Mouse (Mus musculus) hindbrain, embryonic 16.5 days (tissue): ENCODE results near the gene A2ml1. TPM values are rescaled to one million over a fixed set of nuclear protein-coding genes. Genes with fewer than 3 reads are reported as not detected.

Source experiments
- ATAC-seq: fragments of 200-750 bp; cut with Nextera tagmentation; 2 replicates; pipeline ENCODE4 v1.8.0; 2017; ENCODE audit warnings: moderate TSS enrichment, moderate library complexity
- H3K27ac ChIP-seq: fragments of 300-500 bp; sonication (generic); 2 replicates; pipeline ENCODE4 v1.5.1; 2014; ENCODE audit warnings: low read depth, mild to moderate bottlenecking, control low read depth, low read length, moderate library complexity
- H3K27me3 ChIP-seq: fragments of 300-500 bp; sonication (generic); replicated peaks from 2 replicates; pipeline ENCODE4 v1.6.1; 2014; ENCODE audit warnings: low read length; ENCODE audit not compliant: control insufficient read depth, insufficient read depth
- H3K36me3 ChIP-seq: fragments of 300-500 bp; sonication (generic); 2 replicates; pipeline ENCODE4 v1.6.1; 2014; ENCODE audit warnings: mild to moderate bottlenecking, low read length, moderate library complexity, mixed read lengths; ENCODE audit not compliant: control insufficient read depth, insufficient read depth
- H3K4me1 ChIP-seq: fragments of 300-500 bp; sonication (generic); 2 replicates; pipeline ENCODE4 v1.6.1; 2014; ENCODE audit warnings: low read depth, low read length; ENCODE audit not compliant: control insufficient read depth, insufficient read depth
- H3K4me2 ChIP-seq: fragments of 300-500 bp; sonication (generic); 2 replicates; pipeline ENCODE4 v1.6.1; 2014; ENCODE audit warnings: mild to moderate bottlenecking, low read length, control low read depth, moderate library complexity
- H3K4me3 ChIP-seq: fragments of 300-500 bp; sonication (generic); 2 replicates; pipeline ENCODE4 v1.5.1; 2014; ENCODE audit warnings: mild to moderate bottlenecking, low read length, control low read depth, moderate library complexity
- H3K9ac ChIP-seq: fragments of 300-500 bp; sonication (generic); 2 replicates; pipeline ENCODE4 v1.6.1; 2014; ENCODE audit warnings: low read depth, mild to moderate bottlenecking, control low read depth, low read length, moderate library complexity
- H3K9me3 ChIP-seq: fragments of 300-500 bp; sonication (generic); 2 replicates; pipeline ENCODE4 v1.6.1; 2014; ENCODE audit warnings: mild to moderate bottlenecking, low read length, moderate library complexity; ENCODE audit not compliant: control insufficient read depth
- WGBS: fragments of 180-500 bp; shearing (Covaris S2); extraction: QIAGEN DNeasy Blood & Tissue Kit; methylation state at CpG from one replicate; pipeline ENCODE4 v1.1.7; 2014; 5-methylcytosine and 5-hydroxymethylcytosine counted together
- polyA plus RNA-seq: library from polyadenylated mRNA; unstranded; fragments of >200 nt; fragmentation: Nextera tagmentation; extraction: Ambion mirVana; gene quantifications from 2 replicates; pipeline ENCODE4 v1.2.1, GENCODE M21; 2015

The A2ml1 gene
- polyA plus RNA-seq, 1 experiment from 2014 or later = 5.6 TPM

DNA sequence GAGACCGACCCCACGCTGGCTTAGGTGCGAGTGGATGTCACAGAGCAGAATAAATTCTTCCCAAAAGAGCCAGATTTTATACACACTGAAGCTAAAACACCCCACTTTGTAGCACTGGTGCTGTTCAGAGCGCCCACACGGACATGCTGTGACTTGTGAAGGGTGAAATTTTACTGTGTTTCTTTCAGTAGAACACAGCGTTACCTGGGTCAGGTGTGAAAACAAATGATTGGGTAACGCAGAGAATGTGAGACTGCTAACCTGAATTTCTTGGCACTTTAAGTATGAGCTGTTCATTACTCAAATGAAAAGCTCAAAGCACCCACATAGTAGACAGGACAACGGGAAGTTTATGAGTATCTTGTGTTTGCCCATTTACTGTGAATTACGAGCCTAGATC, 4.1 kb downstream of the A2ml1 start:
- no peak for ATAC-seq
- 92% methylated on average over 9 of the region's 9 CpGs for WGBS
- Histone ChIP-seq H3K27ac (no peak overlapping the region), H3K36me3 (no peaks in the 10 kb centered on the region), H3K4me3 (no peak overlapping the region), H3K9me3 (no peaks in the 10 kb centered on the region), H3K9ac (no peak overlapping the region), H3K27me3 (no peaks in the 10 kb centered on the region), H3K4me1 (no peaks in the 10 kb centered on the region), H3K4me2 (no peak overlapping the region)

DNA sequence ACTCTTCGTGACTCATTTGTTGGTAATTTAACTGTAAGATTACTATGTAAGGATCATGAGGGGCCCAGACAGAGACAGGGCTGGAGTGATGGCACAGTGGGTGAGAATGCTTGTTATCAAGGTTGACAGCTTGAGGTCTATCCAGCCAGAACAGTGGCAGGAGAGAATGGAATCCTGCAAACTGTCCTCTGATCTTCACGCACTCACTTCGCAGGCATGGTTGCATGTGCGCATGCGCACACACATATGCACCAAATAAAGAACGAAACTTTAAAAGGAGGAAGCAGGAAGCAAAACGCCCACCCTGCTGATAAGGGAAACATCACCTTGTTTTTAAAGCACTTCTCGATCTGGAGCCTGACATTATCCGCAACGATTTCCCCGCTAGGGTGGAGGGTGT, 14.8 kb downstream of the A2ml1 start:
- H3K9ac ChIP-seq = no peak overlapping the region
- no peaks in the 10 kb centered on the region for H3K27me3 ChIP-seq
- no peaks in the 10 kb centered on the region for H3K4me1 ChIP-seq
- no peaks in the 10 kb centered on the region for H3K9me3 ChIP-seq
- no peak overlapping the region for H3K27ac ChIP-seq
- H3K36me3 ChIP-seq = no peaks in the 10 kb centered on the region
- H3K4me3 ChIP-seq = no peak overlapping the region
- no peak overlapping the region for H3K4me2 ChIP-seq
- ATAC-seq = no peak
- 93% methylated on average over 11 of the region's 11 CpGs for WGBS

DNA sequence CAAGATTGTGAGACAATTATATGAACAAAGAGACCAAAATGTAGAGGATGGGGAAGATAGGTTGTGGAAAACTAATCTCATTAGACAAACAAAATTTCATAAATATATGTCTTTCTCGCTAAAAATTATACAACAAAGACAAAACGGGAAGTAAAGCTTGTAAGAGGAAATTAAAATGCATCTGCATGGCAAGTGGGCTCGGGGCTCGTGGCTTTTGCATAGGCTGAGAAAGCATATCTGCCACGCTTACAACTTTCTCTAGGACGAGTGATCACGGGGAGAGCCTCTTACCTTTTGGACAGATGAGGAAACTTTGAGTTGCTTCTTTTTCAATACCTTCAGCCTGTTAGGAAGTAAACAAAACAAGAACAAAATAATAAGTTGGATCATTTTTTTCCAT, 27.4 kb downstream of the A2ml1 start:
- no peak overlapping the region for H3K4me3 ChIP-seq
- H3K27me3 ChIP-seq = no peaks in the 10 kb centered on the region
- 90% methylated on average over 7 of the region's 7 CpGs for WGBS
- no peaks in the 10 kb centered on the region for H3K9me3 ChIP-seq
- no peak overlapping the region for H3K4me2 ChIP-seq
- no peaks in the 10 kb centered on the region for H3K36me3 ChIP-seq
- ATAC-seq = no peak
- no peak overlapping the region for H3K9ac ChIP-seq
- H3K27ac ChIP-seq = no peak overlapping the region
- H3K4me1 ChIP-seq = no peaks in the 10 kb centered on the region

DNA sequence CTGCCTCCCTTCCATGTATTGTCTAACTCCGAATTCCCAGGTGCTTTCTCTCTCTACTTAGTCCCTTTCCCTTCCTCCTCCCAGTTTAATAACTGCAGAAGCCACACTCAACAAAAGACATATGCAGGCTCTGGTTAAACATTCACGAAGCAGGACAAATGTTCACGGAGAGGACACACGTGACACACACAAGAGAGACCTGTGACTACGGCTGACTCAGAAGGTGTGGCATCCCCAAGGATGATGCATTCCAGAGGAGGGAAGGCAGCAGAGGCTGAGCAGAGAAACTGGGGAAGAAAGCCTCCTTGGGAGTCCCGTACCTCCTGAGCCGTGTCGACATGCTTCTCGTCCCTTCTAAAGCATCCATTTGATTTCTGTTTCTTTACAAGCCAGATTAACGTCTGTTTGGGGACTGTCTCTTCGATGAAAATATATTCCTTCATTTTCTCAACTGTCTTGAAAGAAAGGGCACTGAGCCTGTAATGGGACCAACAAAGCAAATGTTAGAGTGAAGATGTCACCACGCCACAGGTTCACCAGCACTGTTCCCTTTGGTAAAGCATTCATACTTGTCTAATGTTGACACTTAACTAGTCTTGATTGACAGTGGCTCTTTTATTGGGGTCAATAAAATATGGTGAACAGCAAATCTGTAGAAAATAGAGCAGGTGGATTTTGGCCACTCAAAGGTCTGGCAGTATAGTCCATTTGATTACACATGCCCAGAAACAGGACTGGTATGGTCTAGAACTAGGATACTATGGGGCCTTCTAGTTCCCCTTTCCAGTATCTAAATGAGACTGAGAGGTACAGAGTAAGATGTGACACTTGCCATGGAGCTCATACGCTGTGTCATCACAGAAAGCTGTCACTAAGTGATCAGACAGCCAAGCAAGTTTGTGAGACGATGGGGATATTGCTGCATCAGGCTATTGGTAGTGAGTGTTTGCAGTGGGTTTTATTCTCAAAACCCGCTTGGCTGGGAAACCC, 31.6 kb downstream of the A2ml1 start:
- WGBS = 86% methylated on average over 15 of the region's 15 CpGs
- Histone ChIP-seq H3K27ac (no peak overlapping the region), H3K9me3 (no peaks in the 10 kb centered on the region), H3K4me1 (no peaks in the 10 kb centered on the region), H3K4me3 (no peak overlapping the region), H3K4me2 (no peak overlapping the region), H3K9ac (no peak overlapping the region), H3K36me3 (no peaks in the 10 kb centered on the region), H3K27me3 (no peaks in the 10 kb centered on the region)
- no peak for ATAC-seq

DNA sequence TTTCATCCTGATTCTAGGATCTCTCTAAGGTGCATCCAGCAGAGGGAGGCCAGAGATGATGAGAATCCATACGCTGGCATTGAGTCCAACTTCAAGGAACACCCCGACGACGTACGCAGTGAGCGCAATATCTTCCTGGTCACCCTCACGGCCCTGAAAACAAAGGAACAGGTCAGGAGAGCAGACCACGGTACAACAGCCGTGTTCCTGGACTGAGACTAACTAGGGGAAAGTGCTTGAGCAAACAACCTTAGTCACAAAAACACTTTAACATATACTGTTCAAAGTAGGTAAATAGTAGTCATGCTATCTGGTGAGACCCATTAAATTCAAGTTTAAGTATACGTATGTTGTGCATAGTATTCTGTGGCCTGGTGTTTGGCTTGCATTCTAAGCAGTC, 32.9 kb downstream of the A2ml1 start:
- H3K27me3 ChIP-seq = no peaks in the 10 kb centered on the region
- no peak overlapping the region for H3K9ac ChIP-seq
- H3K4me3 ChIP-seq = no peak overlapping the region
- 84% methylated on average over 10 of the region's 10 CpGs for WGBS
- no peak for ATAC-seq
- H3K4me1 ChIP-seq = no peaks in the 10 kb centered on the region
- H3K27ac ChIP-seq = no peak overlapping the region
- H3K4me2 ChIP-seq = no peak overlapping the region
- no peaks in the 10 kb centered on the region for H3K9me3 ChIP-seq
- H3K36me3 ChIP-seq = no peaks in the 10 kb centered on the region

DNA sequence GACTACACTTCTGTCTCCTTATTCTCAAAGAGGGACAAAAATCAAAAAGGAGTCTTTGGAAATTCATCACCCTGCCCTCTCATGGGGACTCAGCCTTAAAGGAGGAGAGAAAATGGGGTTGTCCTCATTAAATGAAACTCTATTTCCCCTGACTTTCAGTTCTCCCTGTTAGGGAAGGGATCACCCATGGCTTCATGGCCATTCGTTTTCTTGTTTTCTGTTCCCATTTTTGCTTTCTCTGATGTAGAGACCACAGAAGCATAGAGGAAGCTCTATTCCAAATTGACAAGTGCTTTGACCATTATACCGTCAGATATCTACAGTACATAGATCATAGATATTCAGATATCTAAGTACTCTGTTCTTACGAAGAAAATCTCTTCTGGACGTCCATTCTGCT, 36.0 kb downstream of the A2ml1 start:
- 87% methylated on average over 4 of the region's 4 CpGs for WGBS
- Histone ChIP-seq H3K36me3 (no peaks in the 10 kb centered on the region), H3K27ac (no peak overlapping the region), H3K4me3 (no peak overlapping the region), H3K4me1 (no peaks in the 10 kb centered on the region), H3K4me2 (no peak overlapping the region), H3K9ac (no peak overlapping the region), H3K27me3 (no peaks in the 10 kb centered on the region), H3K9me3 (no peaks in the 10 kb centered on the region)
- no peak for ATAC-seq

DNA sequence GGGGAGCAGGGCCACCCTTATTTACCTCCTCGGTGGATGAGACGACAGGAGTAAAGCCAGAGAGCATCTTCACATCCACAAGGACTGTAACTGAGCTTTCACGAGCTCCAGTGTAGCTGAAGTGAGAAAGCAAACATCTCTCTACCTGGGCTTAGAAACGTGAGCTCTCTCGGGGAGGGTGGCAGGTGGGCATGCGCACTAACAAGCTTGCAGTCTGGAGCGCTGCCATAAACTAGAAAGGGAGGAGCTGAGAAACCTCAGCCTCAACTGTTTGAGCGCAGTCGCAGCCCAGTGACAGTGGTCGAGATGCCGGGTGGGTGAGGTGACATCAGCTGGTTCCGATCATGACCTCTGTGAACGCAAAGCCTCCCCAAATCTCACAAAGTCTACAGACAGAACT, 38.2 kb downstream of the A2ml1 start:
- ATAC-seq = no peak
- no peak overlapping the region for H3K4me3 ChIP-seq
- 89% methylated on average over 13 of the region's 13 CpGs for WGBS

DNA sequence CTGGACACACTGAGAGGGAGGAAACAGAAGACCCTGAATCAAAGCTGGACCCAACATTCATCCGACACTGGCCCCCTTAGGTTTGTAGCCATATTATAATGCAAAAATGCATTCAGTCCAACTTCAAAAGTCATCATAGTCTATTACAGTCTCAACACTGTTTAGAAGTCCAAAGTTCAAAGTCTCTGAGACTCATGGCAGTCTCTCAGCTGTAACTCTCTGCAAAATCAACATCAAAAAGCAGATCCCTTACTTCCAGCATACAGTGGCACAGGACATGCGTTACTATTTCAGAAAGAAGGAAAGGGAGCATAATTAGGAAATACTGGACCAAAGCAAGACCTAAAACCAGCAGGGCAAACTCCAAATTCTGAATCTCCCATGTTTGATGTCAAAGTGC, 46.2 kb downstream of the A2ml1 start:
- Histone ChIP-seq H3K9me3 (no peaks in the 10 kb centered on the region), H3K36me3 (no peaks in the 10 kb centered on the region), H3K9ac (no peak overlapping the region), H3K4me2 (no peak overlapping the region), H3K27me3 (no peaks in the 10 kb centered on the region), H3K27ac (no peak overlapping the region), H3K4me1 (no peaks in the 10 kb centered on the region), H3K4me3 (no peak overlapping the region)
- ATAC-seq = no peak
- 91% methylated on average over 2 of the region's 2 CpGs for WGBS

More for the DNA sequence above, 38.2 kb downstream of the A2ml1 start:
- no peak overlapping the region for H3K4me2 ChIP-seq
- H3K9me3 ChIP-seq = no peaks in the 10 kb centered on the region
- no peak overlapping the region for H3K27ac ChIP-seq
- H3K4me1 ChIP-seq = no peaks in the 10 kb centered on the region
- no peaks in the 10 kb centered on the region for H3K36me3 ChIP-seq
- H3K9ac ChIP-seq = no peak overlapping the region
- H3K27me3 ChIP-seq = no peaks in the 10 kb centered on the region

DNA sequence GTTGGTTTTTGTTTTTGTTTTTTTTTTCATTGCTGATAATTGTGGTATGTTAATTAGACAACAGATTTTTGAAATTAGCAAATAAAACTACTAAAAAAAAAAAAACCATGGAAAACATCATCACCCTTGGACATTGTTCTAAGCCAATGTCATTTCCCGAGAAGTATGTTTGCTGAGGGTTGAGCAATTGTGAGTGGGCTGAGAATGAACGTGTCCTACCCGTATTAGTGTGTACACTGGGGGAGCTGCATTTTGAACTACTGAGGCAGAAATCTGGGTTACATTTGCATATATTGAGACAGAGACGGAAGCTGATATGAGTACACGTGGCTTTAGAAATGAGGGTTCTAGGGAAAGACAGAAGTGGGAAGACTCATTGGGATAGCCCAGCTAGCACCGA, 48.1 kb downstream of the A2ml1 start:
- 95% methylated on average over 6 of the region's 6 CpGs for WGBS
- Histone ChIP-seq H3K27ac (no peak overlapping the region), H3K4me2 (no peak overlapping the region), H3K9ac (no peak overlapping the region), H3K4me3 (no peak overlapping the region), H3K27me3 (no peaks in the 10 kb centered on the region), H3K36me3 (no peaks in the 10 kb centered on the region), H3K9me3 (no peaks in the 10 kb centered on the region), H3K4me1 (no peaks in the 10 kb centered on the region)
- ATAC-seq = no peak
